8 mouse cellular contexts compared by ENCODE assay signal in the genomic region with DNA sequence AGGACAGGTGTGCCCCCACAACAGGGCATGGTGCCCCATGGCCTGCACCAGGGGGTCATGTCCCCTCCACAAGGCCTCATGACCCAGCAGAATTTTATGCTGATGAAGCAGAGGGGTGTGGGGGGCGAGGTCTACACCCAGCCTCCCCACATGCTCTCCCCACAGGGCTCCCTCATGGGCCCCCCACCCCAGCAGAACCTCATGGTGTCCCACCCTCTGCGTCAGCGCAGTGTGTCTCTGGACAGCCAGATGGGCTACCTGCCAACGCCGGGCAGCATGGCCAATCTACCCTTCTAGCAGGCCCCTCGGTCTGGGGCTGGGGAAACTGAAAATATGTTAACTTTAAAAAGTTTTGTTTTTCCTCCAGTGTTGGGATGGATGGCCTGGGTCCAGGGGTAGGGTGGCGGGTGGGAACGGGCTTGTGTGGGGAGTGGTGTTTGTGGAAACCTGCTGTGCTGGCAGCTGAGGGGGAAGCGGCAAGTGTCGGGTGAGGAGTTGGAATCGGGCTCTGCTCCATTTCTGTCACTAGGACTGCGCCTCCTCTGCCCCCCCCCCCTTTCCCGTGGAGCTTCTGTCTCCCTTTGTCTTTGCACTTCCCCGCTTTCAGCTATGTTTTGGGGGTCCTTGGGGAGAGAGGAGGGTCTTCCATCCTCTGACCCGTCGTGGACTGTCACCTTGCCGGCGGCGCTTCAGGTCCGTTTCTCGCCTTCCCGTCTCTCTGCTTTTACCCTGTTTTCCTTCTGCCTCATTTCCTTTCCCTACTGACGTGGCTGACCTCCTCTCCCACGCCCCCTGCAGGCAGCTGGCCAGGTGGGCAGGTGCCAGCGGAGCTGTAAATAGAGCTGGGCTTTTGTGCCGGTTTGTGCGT. TPM values are rescaled to one million over a fixed set of nuclear protein-coding genes. Genes with fewer than 3 reads are reported as not detected.
DNase-seq lines count a peak whose midpoint lies in the region; ATAC-seq and TF ChIP-seq lines count a peak whose summit lies in the region.

No protein-coding gene starts in this region.

- peak overlapping the region; percentile 50 for H3K4me2 ChIP-seq in forebrain, embryonic 15.5 days (replicated peaks)
- peak overlapping the region; percentile 58 for H3K4me2 ChIP-seq in lung, embryonic 15.5 days
- H3K4me2 ChIP-seq in neural tube, embryonic 15.5 days, result peak overlapping the region; percentile 49

- no peak for DNase-seq in ES-E14 (ENCODE audit: low read depth, low spot score)
- peak; percentile 88 to 90 for DNase-seq in cerebellum, adult 18-20 months
- DNase-seq in heart, postnatal 25 days (ENCODE audit: low spot score), result peak; percentile 86
- peak; percentile 73 for DNase-seq in large intestine, adult 2 months (ENCODE audit: low read depth, low spot score)
- peak; percentile 78 to 88 for DNase-seq in thymus, adult 18-20 months

- H3K27ac ChIP-seq in ES-E14 (ENCODE audit: insufficient read depth, low read depth, low read length, poor library complexity, severe bottlenecking), result no peak overlapping the region
- H3K27ac ChIP-seq in forebrain, embryonic 15.5 days (replicated peaks), result peak overlapping the region; percentile 74
- peak overlapping the region; percentile 72 for H3K27ac ChIP-seq in lung, embryonic 15.5 days
- H3K27ac ChIP-seq in neural tube, embryonic 15.5 days (replicated peaks), result peak overlapping the region; percentile 69

- in situ Hi-C loops in ES-E14 (cut with MboI; ENCODE audit: low sequenced_read_pairs in 2 of 2, unreplicated experiment in 2 of 2), result loop anchor here in 1 of 2 experiments (5.0 kb wide), 1 partner anchor 37 kb away; no protein-coding TSS in a partner anchor

- peaks cover 18% of the 10 kb centered on the region; the same call in 1 of the 2 replicates for H3K36me3 ChIP-seq in ES-E14 (ENCODE audit: control insufficient read depth, insufficient read depth, low read length, poor library complexity, severe bottlenecking)
- peaks cover 34% of the 10 kb centered on the region for H3K36me3 ChIP-seq in forebrain, embryonic 15.5 days
- peaks cover 48% of the 10 kb centered on the region for H3K36me3 ChIP-seq in lung, embryonic 15.5 days
- peaks cover 44% of the 10 kb centered on the region for H3K36me3 ChIP-seq in neural tube, embryonic 15.5 days

- H3K4me3 ChIP-seq in ES-E14 (ENCODE audit: insufficient read depth in 1 of 2, low read depth in 1 of 2, low read length in 2 of 2, poor library complexity in 1 of 2, severe bottlenecking in 1 of 2), result peak overlapping the region; percentile 17 to 29; a peak in 3 of 4 replicates
- peak overlapping the region; percentile 24 for H3K4me3 ChIP-seq in forebrain, embryonic 15.5 days
- peak overlapping the region; percentile 26 for H3K4me3 ChIP-seq in lung, embryonic 15.5 days
- no peak overlapping the region for H3K4me3 ChIP-seq in neural tube, embryonic 15.5 days (replicated peaks)

- intact Hi-C loops in heart, postnatal 25 days (cut with DNase I), result loop anchor here (5.0 kb wide), 2 partner anchors 32 to 98 kb away; no protein-coding TSS in a partner anchor

- H3K4me1 ChIP-seq in ES-E14 (ENCODE audit: control insufficient read depth in 2 of 2, insufficient read depth in 2 of 2, low read length in 2 of 2, poor library complexity in 1 of 2), result peaks cover 0 to 14% of the 10 kb centered on the region in 2 experiments; a peak in 1 of 4 replicates
- H3K4me1 ChIP-seq in forebrain, embryonic 15.5 days, result peaks cover 36% of the 10 kb centered on the region
- peaks cover 51% of the 10 kb centered on the region for H3K4me1 ChIP-seq in lung, embryonic 15.5 days
- peaks cover 45% of the 10 kb centered on the region for H3K4me1 ChIP-seq in neural tube, embryonic 15.5 days

- 6% methylated on average over 27 of the region's 27 CpGs for WGBS in forebrain, embryonic 15.5 days
- 7% methylated on average over 27 of the region's 27 CpGs for WGBS in large intestine, adult 2 months
- WGBS in lung, embryonic 15.5 days, result 8% methylated on average over 25 of the region's 27 CpGs
- WGBS in neural tube, embryonic 15.5 days, result 9% methylated on average over 26 of the region's 27 CpGs

- H3K9ac ChIP-seq in ES-E14 (ENCODE audit: insufficient read depth, low read depth, low read length, poor library complexity, severe bottlenecking), result peak overlapping the region; percentile 22; the same call in 1 of the 2 replicates
- 0 out of 2 replicates have a peak overlapping the region, but pooled peaks have one; percentile 1 for H3K9ac ChIP-seq in forebrain, embryonic 15.5 days (replicated peaks)
- peak overlapping the region; percentile 29 for H3K9ac ChIP-seq in lung, embryonic 15.5 days
- H3K9ac ChIP-seq in neural tube, embryonic 15.5 days (replicated peaks), result no peak overlapping the region

- ATAC-seq in forebrain, embryonic 15.5 days (replicated peaks), result peak; percentile 34; the same call in 1 of the 2 replicates
- ATAC-seq in lung, embryonic 15.5 days (ENCODE audit: borderline replicate concordance, extremely low read depth, low FRiP score, low TSS enrichment), result peak; percentile 43; the same call in 1 of the 2 replicates
- ATAC-seq in neural tube, embryonic 15.5 days (ENCODE audit: low FRiP score), result peak; percentile 21; the same call in 1 of the 2 replicates

- no peaks in the 10 kb centered on the region for H3K9me3 ChIP-seq in ES-E14 (ENCODE audit: control insufficient read depth, insufficient read depth, low read depth, low read length)
- no peaks in the 10 kb centered on the region for H3K9me3 ChIP-seq in forebrain, embryonic 15.5 days
- H3K9me3 ChIP-seq in lung, embryonic 15.5 days, result no peaks in the 10 kb centered on the region
- H3K9me3 ChIP-seq in neural tube, embryonic 15.5 days (replicated peaks), result no peaks in the 10 kb centered on the region

- H3K27me3 ChIP-seq in forebrain, embryonic 15.5 days, result no peaks in the 10 kb centered on the region
- H3K27me3 ChIP-seq in lung, embryonic 15.5 days, result no peaks in the 10 kb centered on the region
- 0 out of 2 replicates have a peak, but pooled peaks cover 13% of the 10 kb centered on the region for H3K27me3 ChIP-seq in neural tube, embryonic 15.5 days (replicated peaks)

TF ChIP-seq in ES-E14, 5 proteins besides CTCF, POLR2A, EP300 and RAD21:
- TF ChIP-seq ZC3H11A (IDR thresholded peaks at IDR 0.05; ENCODE audit: borderline replicate concordance, low read depth, low read length) (no peak), ZNF384 (IDR thresholded peaks at IDR 0.05; ENCODE audit: low read depth, low read length) (no peak), HCFC1 (IDR thresholded peaks at IDR 0.05; ENCODE audit: borderline replicate concordance, insufficient read depth, low read length) (no peak), CHD2 (IDR thresholded peaks at IDR 0.05; ENCODE audit: low read depth, low read length) (no peak), MAFK (IDR thresholded peaks at IDR 0.05; ENCODE audit: insufficient read depth, low read depth, low read length) (no peak)

RNA-seq across cellular contexts. Expression of a gene that starts 27.1 kb away (rescaled TPM):
- total RNA-seq in ES-E14 (2012; rRNA removed), result 4.9 and 6.7 TPM in 2 replicates
- polyA plus RNA-seq in forebrain, embryonic 15.5 days (2015; fragmentation: Nextera tagmentation; extraction: Ambion mirVana), result 13.6 and 14.4 TPM in 2 replicates
- total RNA-seq in heart, postnatal 25 days (2021), result 10 to 100 TPM; 44.9 to 57.6 TPM
- polyA plus RNA-seq in large intestine, adult 2 months (2012; rRNA removed), result 10.0 and 13.4 TPM in 2 replicates
- 17.1 and 17.3 TPM in 2 replicates for polyA plus RNA-seq in lung, embryonic 15.5 days (2015; fragmentation: Nextera tagmentation; extraction: Ambion mirVana)
- 9.7 and 11.5 TPM in 2 replicates for polyA plus RNA-seq in neural tube, embryonic 15.5 days (2015; fragmentation: Nextera tagmentation; extraction: Ambion mirVana)

RNA-seq across cellular contexts. Expression of a gene that starts 52.0 kb away (rescaled TPM):
- 0.21 and 0.31 TPM in 2 replicates for total RNA-seq in ES-E14 (2012; rRNA removed)
- 0.06 TPM in 1 of 2 replicates, not detected in the other for polyA plus RNA-seq in forebrain, embryonic 15.5 days (2015; fragmentation: Nextera tagmentation; extraction: Ambion mirVana)
- under 1 TPM; 0.10 to 0.31 TPM for total RNA-seq in heart, postnatal 25 days (2021)
- polyA plus RNA-seq in large intestine, adult 2 months (2012; rRNA removed), result 8.9 and 10.7 TPM in 2 replicates
- polyA plus RNA-seq in lung, embryonic 15.5 days (2015; fragmentation: Nextera tagmentation; extraction: Ambion mirVana), result not detected in 2 replicates
- polyA plus RNA-seq in neural tube, embryonic 15.5 days (2015; fragmentation: Nextera tagmentation; extraction: Ambion mirVana), result 0.26 TPM in 1 of 2 replicates, not detected in the other

RNA-seq across cellular contexts. Expression of a gene that starts 54.9 kb away (rescaled TPM):
- 0.31 and 1.1 TPM in 2 replicates for total RNA-seq in ES-E14 (2012; rRNA removed)
- polyA plus RNA-seq in forebrain, embryonic 15.5 days (2015; fragmentation: Nextera tagmentation; extraction: Ambion mirVana), result not detected in 2 replicates
- total RNA-seq in heart, postnatal 25 days (2021), result not detected
- polyA plus RNA-seq in large intestine, adult 2 months (2012; rRNA removed), result not detected in 2 replicates
- 1.3 and 1.5 TPM in 2 replicates for polyA plus RNA-seq in lung, embryonic 15.5 days (2015; fragmentation: Nextera tagmentation; extraction: Ambion mirVana)
- polyA plus RNA-seq in neural tube, embryonic 15.5 days (2015; fragmentation: Nextera tagmentation; extraction: Ambion mirVana), result 0.73 TPM in 1 of 2 replicates, not detected in the other
